Mouse (Mus musculus): ENCODE measurements at regions not wholly inside any gene's neighbourhood (a gene's known extent, or its start where the extent isn't known, plus 50 kb on each side); places are given as distances from the start of the nearest gene placed in this dataset.
A peak's percentile ranks its signal among the peaks of the same experiment; 100 is the strongest.

DNA sequence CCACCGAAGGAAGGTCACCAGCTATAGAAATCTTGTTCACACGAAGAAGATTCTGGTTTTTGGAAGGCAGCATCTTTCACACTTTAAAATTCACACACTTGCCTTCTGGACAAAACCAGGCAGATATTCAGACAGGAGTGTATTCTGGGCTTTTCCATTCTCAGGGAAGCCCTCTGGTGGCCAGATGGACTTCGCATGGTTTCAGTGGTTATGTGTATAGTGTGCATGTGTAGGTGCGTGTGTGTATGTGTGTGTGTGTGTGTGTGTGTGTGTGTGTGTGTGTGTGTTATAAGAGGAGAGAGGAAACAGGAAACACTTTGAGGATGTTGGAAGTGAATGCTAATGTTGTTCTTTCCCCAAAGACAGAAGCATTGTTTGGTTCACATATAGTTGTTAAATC lies 317.9 kb downstream of the Btg1 start:
- peak; percentile 61 to 67 for DNase-seq
- intact Hi-C loops (cut with DNase I) = loop anchor here (2.0 to 5.0 kb wide), 4 partner anchors 182 to 802 kb away; partner anchors contain the start of gene Btg1

DNA sequence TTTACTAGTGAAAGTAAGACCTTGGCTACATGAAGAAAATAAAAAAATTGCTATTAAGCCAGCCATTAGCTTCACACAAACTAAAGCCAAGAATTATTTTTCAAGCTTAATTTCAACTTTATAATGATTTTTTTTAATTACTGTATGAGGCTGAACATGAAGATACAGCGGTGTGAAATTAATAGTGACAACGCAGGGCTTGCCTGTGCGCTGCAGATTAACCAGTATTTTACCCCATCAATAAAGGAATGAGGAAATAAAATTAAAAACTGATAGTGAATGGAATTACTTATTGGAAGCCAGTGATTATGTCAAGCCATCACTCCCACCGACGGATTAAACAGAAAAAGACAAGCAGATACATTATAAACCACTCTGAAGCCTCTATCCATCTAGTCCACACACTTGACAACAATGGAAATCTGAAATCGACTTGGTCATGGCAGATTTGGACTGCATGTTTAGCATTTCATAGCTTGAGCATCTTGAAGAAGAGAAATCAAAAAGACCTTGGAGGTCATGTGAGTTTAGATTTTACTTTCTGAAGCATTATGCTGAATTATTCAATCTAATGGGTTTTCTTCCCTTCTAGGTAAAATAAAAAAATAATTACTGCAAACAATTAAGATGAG lies 324.2 kb downstream of the Btg1 start:
- intact Hi-C loops (cut with DNase I) = no loop called here
- DNase-seq = no peak

GRCm38 (mm10) chr10:96944229-96944628 lies 327.4 kb downstream of the Btg1 start:
- intact Hi-C loops (cut with DNase I) = no loop called here
- no peak for DNase-seq

- intact Hi-C loops (cut with DNase I) = no loop called here
- no peak for DNase-seq
Measured at GRCm38 (mm10) chr10:96947971-96948370, 331.2 kb downstream of the Btg1 start.

- intact Hi-C loops (cut with DNase I) = no loop called here
- peak in 1 of 2 experiments; percentile 4 for DNase-seq
Measured at GRCm38 (mm10) chr10:96948871-96949270, 332.1 kb downstream of the Btg1 start.

DNA sequence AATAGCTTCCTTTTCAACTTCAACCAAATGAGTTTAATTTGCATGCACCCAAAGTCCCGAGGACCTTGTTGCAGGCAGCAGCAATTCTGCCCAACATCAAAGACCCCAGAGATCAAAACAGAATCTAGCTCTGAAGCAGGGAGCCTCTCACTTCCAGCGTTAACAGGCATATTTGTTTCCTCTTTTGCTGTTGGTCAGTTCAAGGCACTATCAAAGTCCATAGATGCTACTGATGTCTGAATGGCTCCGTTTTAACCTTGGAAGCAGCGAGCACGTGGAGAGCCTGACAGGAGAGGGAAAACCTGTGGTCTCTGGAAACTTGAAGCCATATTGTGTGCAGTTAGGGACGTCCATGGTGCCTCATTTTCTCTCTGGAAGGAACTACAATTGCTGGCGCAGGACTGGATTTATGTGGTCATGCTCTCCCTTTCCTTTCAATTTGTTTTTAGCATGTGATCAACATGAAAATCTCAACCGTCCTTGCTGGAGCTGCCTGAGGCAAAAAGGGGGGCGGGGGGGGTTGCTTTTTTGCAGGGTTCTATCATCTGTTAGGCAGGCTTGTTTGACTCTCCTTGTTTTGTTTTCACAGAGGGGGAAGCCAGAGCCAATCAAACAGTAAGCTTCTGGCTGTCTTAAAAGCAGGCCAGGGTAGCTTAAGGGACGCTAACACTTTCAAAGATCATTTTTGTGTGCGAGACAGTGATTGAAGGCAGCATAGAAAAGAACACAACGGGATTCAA lies 338.4 kb downstream of the Btg1 start:
- intact Hi-C loops (cut with DNase I) = no loop called here

DNA sequence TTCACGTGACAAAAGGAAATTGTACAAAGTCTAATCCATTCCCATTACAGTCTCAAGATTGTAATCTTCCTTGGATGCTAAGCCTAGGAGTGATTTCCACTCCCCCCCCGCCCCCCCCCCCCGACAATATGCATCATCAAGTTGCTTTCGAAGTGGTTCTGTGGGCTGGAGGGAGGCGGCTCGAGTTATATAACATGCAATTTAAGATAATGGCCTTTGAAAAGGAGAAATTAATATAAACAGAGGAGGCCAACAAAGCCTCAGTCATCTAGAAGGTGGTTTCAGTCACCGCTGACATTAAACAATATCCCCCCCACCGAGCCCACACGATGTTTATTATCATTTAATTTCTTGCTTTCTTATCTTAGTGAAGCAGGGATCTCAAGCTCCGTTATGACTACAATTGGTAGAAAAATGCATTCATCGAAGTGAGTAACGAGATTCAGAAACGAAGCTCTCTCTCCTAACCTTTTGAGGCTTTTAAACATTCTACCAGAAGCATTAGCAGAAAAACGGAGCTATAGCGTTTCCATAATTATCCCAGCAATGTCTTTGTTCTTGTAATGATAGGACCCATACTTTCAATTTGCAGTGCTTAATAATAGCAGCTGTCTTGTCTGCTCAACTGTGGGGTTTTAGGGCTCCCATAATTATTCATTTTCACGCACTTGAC lies 339.1 kb downstream of the Btg1 start:
- intact Hi-C loops (cut with DNase I) = no loop called here
- no peak for DNase-seq

More for the DNA sequence above, 338.4 kb downstream of the Btg1 start:
- no peak for DNase-seq

- DNase-seq = no peak
- intact Hi-C loops (cut with DNase I) = no loop called here
Measured at GRCm38 (mm10) chr10:96956449-96956834, 339.6 kb downstream of the Btg1 start.

- intact Hi-C loops (cut with DNase I) = no loop called here
- DNase-seq = no peak
Measured at GRCm38 (mm10) chr10:96957019-96957418, 340.2 kb downstream of the Btg1 start.

GRCm38 (mm10) chr10:96969825-96970224 lies 353.0 kb downstream of the Btg1 start:
- intact Hi-C loops (cut with DNase I) = no loop called here
- DNase-seq = no peak

DNA sequence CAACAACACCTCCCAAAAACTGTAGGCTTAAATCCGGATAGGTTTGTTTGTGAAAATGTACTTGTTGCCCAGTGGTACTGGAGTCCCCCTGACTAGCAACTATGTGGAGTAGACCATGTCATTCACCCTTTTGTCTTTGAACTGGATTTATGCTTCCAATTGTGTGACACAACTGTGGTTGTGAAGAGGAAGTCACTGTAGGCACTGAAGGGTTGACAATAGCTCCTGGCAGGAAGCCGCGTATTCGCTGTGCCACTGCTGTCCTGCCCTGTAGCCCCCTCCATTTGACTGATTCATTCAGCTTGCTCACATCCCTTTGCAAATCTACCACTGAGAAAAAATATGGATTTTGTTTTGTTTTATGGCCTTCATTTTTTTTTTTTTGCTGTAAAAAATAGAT lies 353.9 kb downstream of the Btg1 start:
- intact Hi-C loops (cut with DNase I) = no loop called here
- no peak for DNase-seq

GRCm38 (mm10) chr10:96971810-96972209 lies 355.0 kb downstream of the Btg1 start:
- intact Hi-C loops (cut with DNase I) = no loop called here
- DNase-seq = no peak

- no peak for DNase-seq
- intact Hi-C loops (cut with DNase I) = no loop called here
Measured at GRCm38 (mm10) chr10:96974326-96974977, 357.6 kb downstream of the Btg1 start.

DNA sequence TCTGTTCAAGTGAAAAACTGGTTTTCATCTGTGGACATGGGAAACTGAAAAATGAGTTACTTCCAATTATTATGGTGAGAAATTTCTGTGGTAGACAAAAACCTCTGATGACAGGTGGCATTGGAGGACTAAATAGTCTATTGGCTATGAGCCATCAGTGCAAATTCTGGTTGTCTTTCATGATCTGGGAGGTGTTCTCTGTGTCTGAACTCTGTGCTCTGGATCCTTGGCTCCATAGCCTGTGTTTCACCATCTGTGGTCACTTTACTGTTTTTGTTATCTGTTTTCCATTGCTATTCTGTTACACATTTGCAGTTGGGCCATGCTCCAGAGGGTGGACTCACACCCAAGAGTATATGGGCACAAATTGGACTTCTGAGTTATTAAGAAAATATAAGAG lies 359.9 kb downstream of the Btg1 start:
- DNase-seq = no peak
- intact Hi-C loops (cut with DNase I) = no loop called here

DNA sequence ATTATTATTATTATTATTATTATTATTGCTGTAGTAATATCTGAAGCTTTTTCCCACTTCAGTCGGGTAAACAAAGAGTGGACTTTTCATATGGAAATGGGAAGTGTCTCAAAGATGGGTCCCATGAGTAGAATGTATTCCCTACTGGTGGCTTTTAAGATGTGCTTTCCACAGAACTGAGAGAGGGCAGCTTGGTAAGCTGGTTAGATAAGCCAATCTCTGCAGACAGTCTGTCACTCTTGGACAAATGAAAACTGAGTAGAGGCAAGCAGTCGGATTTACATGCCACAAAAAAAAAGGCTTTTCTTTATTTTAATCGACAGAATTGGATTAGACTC lies 363.7 kb downstream of the Btg1 start:
- intact Hi-C loops (cut with DNase I) = no loop called here
- DNase-seq = no peak

- no peak for DNase-seq
- intact Hi-C loops (cut with DNase I) = no loop called here
Measured at GRCm38 (mm10) chr10:96980832-96981515, 364.2 kb downstream of the Btg1 start.

- intact Hi-C loops (cut with DNase I) = no loop called here
- DNase-seq = no peak
Measured at GRCm38 (mm10) chr10:96981516-96981869, 364.7 kb downstream of the Btg1 start.

GRCm38 (mm10) chr10:97000871-97001270 lies 384.1 kb downstream of the Btg1 start:
- DNase-seq = no peak
- intact Hi-C loops (cut with DNase I) = no loop called here

DNA sequence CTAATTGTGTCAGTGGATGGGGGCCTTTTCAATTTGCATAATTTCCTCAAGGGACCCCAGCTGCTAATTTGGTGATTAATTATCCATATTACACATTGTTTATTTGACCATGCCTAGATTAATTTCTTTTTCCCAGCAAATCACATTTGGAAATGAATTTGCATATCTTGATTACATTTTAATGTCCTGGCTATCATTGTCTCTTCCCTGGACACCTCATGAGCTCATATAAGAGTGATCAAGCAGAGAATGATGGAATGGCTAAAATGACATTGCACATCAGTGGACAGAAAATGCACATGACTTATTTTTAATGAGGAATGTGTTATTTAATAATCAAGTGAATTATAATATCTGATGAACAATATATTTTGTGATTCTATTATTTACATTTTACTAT lies 392.1 kb downstream of the Btg1 start:
- intact Hi-C loops (cut with DNase I) = no loop called here
- no peak for DNase-seq

DNA sequence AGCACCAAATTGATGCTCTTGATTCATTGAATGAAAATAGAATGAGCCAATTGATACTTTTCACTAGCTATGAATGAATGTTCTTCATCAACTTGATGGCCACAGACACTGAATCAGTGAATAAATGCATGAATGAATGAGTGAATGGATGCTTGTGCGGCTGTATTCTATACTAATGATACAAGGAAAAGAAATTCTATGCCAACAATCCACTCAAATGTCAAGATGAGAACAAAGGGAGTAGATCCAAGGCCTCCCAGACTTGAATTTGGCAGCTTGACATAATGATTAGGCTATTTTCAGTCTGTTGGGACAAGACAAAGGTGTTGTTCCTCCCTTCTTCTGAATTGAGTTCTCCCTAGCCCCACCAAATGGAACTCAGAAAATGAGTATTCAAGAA lies 393.1 kb downstream of the Btg1 start:
- intact Hi-C loops (cut with DNase I) = no loop called here
- no peak for DNase-seq

- DNase-seq = no peak
- intact Hi-C loops (cut with DNase I) = no loop called here
Measured at GRCm38 (mm10) chr10:97018641-97019040, 401.8 kb downstream of the Btg1 start.
